Mouse (Mus musculus) CH12.LX (cell line): ENCODE measurements around the gene Trio.

ENCODE experiments used
- CTCF ChIP-seq, 2 experiments: IDR thresholded peaks in 1 of 2; conservative IDR thresholded peaks in 1 of 2; 2 replicates each; pipeline ENCODE4 v1.5.1; 2011 to 2012; ENCODE audit warnings: low read depth in 2 of 2, low read length in 2 of 2, improper control_type of control experiment in 1 of 2, inconsistent platforms in 1 of 2, mild to moderate bottlenecking in 1 of 2, moderate library complexity in 1 of 2
- KAT2A ChIP-seq: IDR thresholded peaks from 2 replicates; pipeline ENCODE4 v1.6.1; 2012; ENCODE audit warnings: low read length, improper control_type of control experiment, inconsistent platforms; ENCODE audit not compliant: insufficient replicate concordance

GRCm38 (mm10) chr15:27941441-27941840, 84.2 kb downstream of the Trio start:
- no peak for TF ChIP-seq CTCF (conservative IDR thresholded peaks at IDR 0.05 in 1 of 2, IDR thresholded peaks at IDR 0.05 in 1 of 2; ENCODE audit: low read depth in 2 of 2, low read length in 2 of 2)
- TF ChIP-seq KAT2A, result no peak
